Mouse (Mus musculus): ENCODE measurements around the gene Kcnk7.
A peak's percentile ranks its signal among the peaks of the same experiment; 100 is the strongest.
"Not testable (repeated sequence)": the region's sequence is repeated elsewhere in the genome, so short reads cannot be mapped to it uniquely, and the experiment has no call there.

The Kcnk7 gene

GRCm38 (mm10) chr19:5704163-5704800 lies at the start of gene Kcnk7:
TSS of gene Kcnk7 (plus strand) at chr19:5704367.
- DNase-seq, result no peak

GRCm38 (mm10) chr19:5654720-5655298 lies 49.4 kb upstream of the Kcnk7 start:
- peak; percentile 34 for DNase-seq

GRCm38 (mm10) chr19:5660942-5661751 lies 43.0 kb upstream of the Kcnk7 start:
- DNase-seq, result no peak

GRCm38 (mm10) chr19:5662310-5662709 lies 41.9 kb upstream of the Kcnk7 start:
- DNase-seq, result no peak

GRCm38 (mm10) chr19:5662981-5663913 lies 40.9 kb upstream of the Kcnk7 start, which contains the start of gene Sipa1:
TSS of gene Sipa1 (minus strand) at chr19:5663707.
- peak; percentile 94 for DNase-seq

GRCm38 (mm10) chr19:5664669-5665257 lies 39.4 kb upstream of the Kcnk7 start:
- DNase-seq, result no peak

- DNase-seq, result no peak
Observed at GRCm38 (mm10) chr19:5665465-5665864, 38.7 kb upstream of the Kcnk7 start.

GRCm38 (mm10) chr19:5666386-5666785 lies 37.8 kb upstream of the Kcnk7 start:
- DNase-seq, result no peak

- DNase-seq, result no peak
Observed at GRCm38 (mm10) chr19:5668372-5668771, 35.8 kb upstream of the Kcnk7 start.

GRCm38 (mm10) chr19:5680432-5680831 lies 23.7 kb upstream of the Kcnk7 start:
- no peak for DNase-seq

GRCm38 (mm10) chr19:5684236-5684635 lies 19.9 kb upstream of the Kcnk7 start:
- DNase-seq, result no peak

- DNase-seq, result no peak
Observed at GRCm38 (mm10) chr19:5684985-5685384, 19.2 kb upstream of the Kcnk7 start.

- DNase-seq, result no peak
Observed at GRCm38 (mm10) chr19:5685431-5685830, 18.7 kb upstream of the Kcnk7 start.

GRCm38 (mm10) chr19:5685861-5686260 lies 18.3 kb upstream of the Kcnk7 start:
- no peak for DNase-seq

- no peak for DNase-seq
Observed at GRCm38 (mm10) chr19:5686437-5686836, 17.7 kb upstream of the Kcnk7 start.

- DNase-seq, result not testable (repeated sequence)
Observed at GRCm38 (mm10) chr19:5686954-5687353, 17.2 kb upstream of the Kcnk7 start.

- no peak for DNase-seq
Observed at GRCm38 (mm10) chr19:5687738-5688137, 16.4 kb upstream of the Kcnk7 start.

- peak; percentile 97 for DNase-seq
Observed at GRCm38 (mm10) chr19:5688200-5689087, 15.7 kb upstream of the Kcnk7 start, which contains the start of the genes Map3k11 and Pcnx3. TSS of gene Map3k11 (plus strand) at chr19:5688742. TSS of gene Pcnx3 (minus strand) at chr19:5688908.

GRCm38 (mm10) chr19:5689088-5689428 lies 15.1 kb upstream of the Kcnk7 start:
- DNase-seq, result no peak

- peak; percentile 87 for DNase-seq
Observed at GRCm38 (mm10) chr19:5689565-5690342, 14.4 kb upstream of the Kcnk7 start.
